Mouse (Mus musculus): ENCODE results near the gene Mterf1b.

DNA sequence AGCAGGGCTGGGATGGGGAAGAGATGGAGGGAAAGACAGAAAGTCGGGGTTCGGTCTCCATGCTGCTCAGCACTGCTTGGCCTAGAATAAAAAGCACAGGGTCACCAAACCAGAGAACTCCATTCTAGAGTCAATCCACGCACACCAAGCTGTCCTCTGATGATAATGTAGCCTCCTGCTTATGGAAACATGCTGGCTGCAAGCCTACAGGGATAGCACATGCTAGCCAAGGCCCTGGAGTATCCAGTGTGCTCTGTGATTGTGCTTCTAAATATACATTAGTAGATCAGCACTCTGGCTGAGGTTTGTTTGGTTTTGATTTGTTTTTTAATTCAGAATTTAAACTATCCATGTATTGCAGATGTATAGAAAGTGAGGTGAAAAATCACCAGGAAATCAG lies 30.6 kb upstream of the Mterf1b start:
- TF ChIP-seq POLR2A (IDR thresholded peaks at IDR 0.05; ENCODE audit: borderline replicate concordance, extremely low read depth, insufficient read depth, insufficient read length, poor library complexity, severe bottlenecking), result no peak
- no peak for TF ChIP-seq CTCF (IDR thresholded peaks at IDR 0.05; ENCODE audit: borderline replicate concordance, extremely low read depth, insufficient read depth, insufficient read length)

Measured in brain, embryonic 14.5 days (tissue).